Mouse (Mus musculus) liver, adult 2 months (tissue): ENCODE measurements around the gene Rapgefl1. TPM values are rescaled to one million over a fixed set of nuclear protein-coding genes. Genes with fewer than 3 reads are reported as not detected.

Source experiments
- DNase-seq: peaks from one replicate; pipeline ENCODE4 v3.0.0-alpha.2; 2011; ENCODE audit warnings: low read depth, low spot score; ENCODE audit errors: extremely low read depth
- H3K27ac ChIP-seq: fragments of 200-500 bp; replicated peaks from 2 replicates; pipeline ENCODE4 v1.5.1; 2012; ENCODE audit warnings: low read depth, mild to moderate bottlenecking, control low read depth, inconsistent platforms, low read length; ENCODE audit not compliant: insufficient read depth
- H3K27me3 ChIP-seq: fragments of 200-500 bp; 2 replicates; pipeline ENCODE4 v1.6.1; 2012; ENCODE audit warnings: mild to moderate bottlenecking, moderate library complexity, low read length, inconsistent platforms; ENCODE audit not compliant: control insufficient read depth, insufficient read depth
- H3K36me3 ChIP-seq: fragments of 200-500 bp; 2 replicates; pipeline ENCODE4 v1.6.1; 2012; ENCODE audit warnings: low read length, inconsistent platforms; ENCODE audit not compliant: control insufficient read depth, insufficient read depth
- H3K4me1 ChIP-seq: fragments of 200-500 bp; 2 replicates; pipeline ENCODE4 v1.6.1; 2011; ENCODE audit warnings: low read length; ENCODE audit not compliant: control insufficient read depth, insufficient read depth
- H3K4me3 ChIP-seq: fragments of 200-500 bp; 2 replicates; pipeline ENCODE4 v1.5.1; 2011; ENCODE audit warnings: low read depth, mild to moderate bottlenecking, control low read depth, low read length, moderate library complexity; ENCODE audit not compliant: insufficient read depth
- H3K79me2 ChIP-seq: fragments of 200-500 bp; 2 replicates; pipeline ENCODE4 v1.6.1; 2012; ENCODE audit warnings: inconsistent platforms, mild to moderate bottlenecking, low read length, moderate library complexity; ENCODE audit not compliant: control insufficient read depth, insufficient read depth
- H3K9ac ChIP-seq: fragments of 200-500 bp; 2 replicates; pipeline ENCODE4 v1.6.1; 2012; ENCODE audit warnings: low read depth, mild to moderate bottlenecking, control low read depth, inconsistent platforms, low read length
- CTCF ChIP-seq: fragments of 200-500 bp; IDR thresholded peaks from 2 replicates; pipeline ENCODE4 v1.5.1; 2011; ENCODE audit warnings: low read depth, low read length, control low read depth
- POLR2A ChIP-seq: fragments of 200-500 bp; IDR thresholded peaks from 2 replicates; pipeline ENCODE4 v1.6.1; 2011; ENCODE audit warnings: low read length, control low read depth; ENCODE audit not compliant: insufficient read depth; ENCODE audit errors: extremely low read depth
- WGBS: fragments of 180-500 bp; shearing (Covaris S2); methylation state at CpG from one replicate; pipeline ENCODE4 v1.1.7; 2018; 5-methylcytosine and 5-hydroxymethylcytosine counted together
- polyA plus RNA-seq: library from polyadenylated mRNA; depleted of rRNA; stranded (reverse); fragments of >200 nt; gene quantifications from 2 replicates; pipeline ENCODE4 v1.2.3, GENCODE M21; 2012
- total RNA-seq: library from RNA; depleted of rRNA; stranded (reverse); fragments of >200 nt; gene quantifications from 2 replicates; pipeline ENCODE4 v1.2.3, GENCODE M21; 2014

The Rapgefl1 gene
- total and polyA plus RNA-seq, 2 experiments, result 0.18 to 1.9 TPM

DNA sequence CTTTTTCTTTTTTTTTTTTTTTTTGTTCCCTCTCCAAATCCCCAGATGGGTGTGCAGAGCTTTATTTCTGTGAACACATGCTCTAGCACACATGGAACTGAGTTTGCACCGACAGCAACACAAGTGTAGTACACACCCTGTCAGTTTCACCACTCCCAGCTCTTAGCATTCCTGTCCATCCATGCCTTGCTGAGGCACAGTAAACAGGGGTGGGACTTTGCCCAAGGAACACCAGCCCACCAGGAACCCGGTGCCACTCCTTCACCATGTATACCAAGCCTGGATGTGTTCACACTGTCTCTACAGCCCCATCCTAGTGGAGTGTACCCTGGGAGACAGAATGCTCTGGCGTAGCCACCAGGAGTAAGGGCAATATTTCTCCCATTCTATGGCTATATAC is 860 bp upstream of the Rapgefl1 start:
- Histone ChIP-seq H3K4me3 (no peak overlapping the region), H3K9ac (no peak overlapping the region), H3K27ac (no peak overlapping the region), H3K36me3 (peaks cover 32% of the 10 kb centered on the region), H3K79me2 (no peaks in the 10 kb centered on the region), H3K27me3 (peaks cover 2% of the 10 kb centered on the region; the same call in 1 of the 2 replicates), H3K4me1 (peaks cover 2% of the 10 kb centered on the region; the same call in 1 of the 2 replicates)
- no peak for TF ChIP-seq POLR2A
- no peak for TF ChIP-seq CTCF
- 62% methylated on average over 3 of the region's 3 CpGs for WGBS
- no peak for DNase-seq

DNA sequence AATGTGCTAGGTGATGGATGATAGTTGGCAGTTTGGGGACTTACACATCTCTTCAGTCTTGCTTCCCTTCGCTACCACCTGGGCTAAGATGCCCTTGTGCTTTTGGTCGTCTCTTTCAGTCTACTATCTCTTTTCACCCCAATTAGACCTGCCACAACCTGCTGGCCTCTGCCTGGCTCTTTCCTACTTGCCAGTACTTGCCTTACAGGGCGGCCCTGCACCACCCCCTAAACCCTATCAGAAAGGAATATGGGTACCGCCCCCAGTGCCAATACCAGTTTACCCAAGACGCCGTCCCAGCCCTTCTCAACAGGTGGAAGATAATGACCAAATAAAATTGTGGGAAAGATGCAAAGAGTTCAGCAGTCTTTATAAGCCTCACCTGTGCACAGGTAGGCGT is 457 bp upstream of the Rapgefl1 start:
- H3K4me1 ChIP-seq, result peaks cover 2% of the 10 kb centered on the region; the same call in 1 of the 2 replicates
- H3K9ac ChIP-seq, result no peak overlapping the region
- WGBS, result 33% methylated on average over 7 of the region's 7 CpGs
- no peak overlapping the region for H3K4me3 ChIP-seq
- H3K36me3 ChIP-seq, result peaks cover 29% of the 10 kb centered on the region
- H3K27ac ChIP-seq, result no peak overlapping the region
- no peak for TF ChIP-seq CTCF
- TF ChIP-seq POLR2A, result no peak
- no peaks in the 10 kb centered on the region for H3K79me2 ChIP-seq
- H3K27me3 ChIP-seq, result peaks cover 2% of the 10 kb centered on the region; the same call in 1 of the 2 replicates
- DNase-seq, result no peak

DNA sequence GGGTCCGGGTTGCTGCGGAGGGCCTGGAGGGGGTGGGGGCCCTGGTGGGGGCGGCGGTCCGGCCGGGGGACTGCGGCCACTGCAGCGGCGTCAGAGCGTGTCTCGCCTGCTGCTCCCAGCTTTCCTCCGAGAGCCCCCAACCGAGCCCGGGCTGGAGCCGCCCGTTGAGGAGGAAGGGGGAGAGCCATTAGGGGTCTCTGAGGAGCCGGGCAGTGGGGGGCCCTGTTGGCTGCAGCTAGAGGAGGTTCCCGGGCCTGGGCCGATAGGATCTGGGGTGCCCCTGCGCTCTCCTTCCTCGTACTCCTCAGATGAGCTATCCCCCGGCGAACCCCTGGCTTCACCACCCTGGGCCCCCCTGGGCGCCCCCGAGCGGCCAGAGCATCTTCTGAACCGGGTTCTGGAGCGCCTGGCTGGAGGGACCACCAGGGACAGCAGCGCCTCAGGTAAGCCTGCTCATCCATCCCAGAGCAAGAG is 683 bp downstream of the Rapgefl1 start:
- DNase-seq, result no peak
- H3K4me3 ChIP-seq, result peak overlapping the region; percentile 92; the same call in 1 of the 2 replicates
- peaks cover 17% of the 10 kb centered on the region for H3K36me3 ChIP-seq
- peaks cover 2% of the 10 kb centered on the region; the same call in 1 of the 2 replicates for H3K4me1 ChIP-seq
- no peak overlapping the region for H3K9ac ChIP-seq
- TF ChIP-seq CTCF (no peak), POLR2A (no peak)
- H3K27me3 ChIP-seq, result peaks cover 2% of the 10 kb centered on the region; the same call in 1 of the 2 replicates
- no peak overlapping the region for H3K27ac ChIP-seq
- H3K79me2 ChIP-seq, result no peaks in the 10 kb centered on the region
- 17% methylated on average over 26 of the region's 29 CpGs for WGBS

DNA sequence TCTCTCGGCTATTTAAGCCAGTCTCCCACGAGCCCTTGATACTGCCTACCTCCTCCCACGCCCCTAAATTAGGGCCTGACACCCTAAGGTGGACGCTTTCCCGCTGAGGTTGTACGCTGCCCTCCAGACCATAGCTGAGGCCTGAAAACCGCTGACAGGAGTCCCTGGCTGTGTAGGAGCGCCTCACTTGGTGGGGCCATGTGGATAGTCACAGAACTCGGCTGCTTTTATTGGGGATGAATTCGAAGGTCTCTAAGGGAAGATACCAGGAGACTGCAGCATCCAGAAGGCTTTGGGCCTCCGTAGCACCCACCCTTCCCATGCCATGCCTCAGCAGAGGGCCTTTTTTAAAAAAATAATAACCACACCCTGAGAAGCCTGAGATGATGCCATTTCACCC is 1.3 kb downstream of the Rapgefl1 start:
- DNase-seq, result no peak
- Histone ChIP-seq H3K27ac (no peak overlapping the region), H3K4me1 (peaks cover 2% of the 10 kb centered on the region; the same call in 1 of the 2 replicates), H3K27me3 (peaks cover 2% of the 10 kb centered on the region; the same call in 1 of the 2 replicates), H3K9ac (no peak overlapping the region), H3K36me3 (peaks cover 11% of the 10 kb centered on the region), H3K4me3 (no peak overlapping the region), H3K79me2 (no peaks in the 10 kb centered on the region)
- WGBS, result 88% methylated on average over 11 of the region's 11 CpGs
- TF ChIP-seq CTCF (no peak), POLR2A (no peak)

DNA sequence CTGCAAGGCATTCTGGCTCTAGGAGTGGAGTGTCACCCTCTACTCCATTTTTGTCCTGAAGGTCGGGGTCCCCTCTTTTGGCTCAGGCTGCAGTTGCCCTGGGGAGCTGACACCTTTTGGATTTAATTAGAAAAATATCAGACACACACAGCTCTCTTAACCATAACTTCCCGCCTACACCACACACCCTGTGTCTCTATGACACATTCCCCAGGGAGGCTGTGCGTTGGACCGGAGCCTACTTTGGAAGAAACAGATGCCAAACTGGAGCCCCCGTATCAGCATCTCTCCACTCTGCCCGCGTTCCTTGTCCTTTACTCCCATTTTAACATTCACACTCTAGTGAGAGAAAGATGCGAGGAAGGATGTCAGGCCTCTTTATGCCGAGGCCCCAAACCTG is 1.9 kb downstream of the Rapgefl1 start:
- TF ChIP-seq CTCF (no peak), POLR2A (no peak)
- peaks cover 2% of the 10 kb centered on the region; the same call in 1 of the 2 replicates for H3K4me1 ChIP-seq
- no peak overlapping the region for H3K27ac ChIP-seq
- WGBS, result 83% methylated on average over 9 of the region's 9 CpGs
- H3K79me2 ChIP-seq, result no peaks in the 10 kb centered on the region
- H3K27me3 ChIP-seq, result peaks cover 2% of the 10 kb centered on the region; the same call in 1 of the 2 replicates
- no peak for DNase-seq
- no peak overlapping the region for H3K4me3 ChIP-seq
- H3K9ac ChIP-seq, result no peak overlapping the region
- peaks cover 6% of the 10 kb centered on the region; the same call in 1 of the 2 replicates for H3K36me3 ChIP-seq

DNA sequence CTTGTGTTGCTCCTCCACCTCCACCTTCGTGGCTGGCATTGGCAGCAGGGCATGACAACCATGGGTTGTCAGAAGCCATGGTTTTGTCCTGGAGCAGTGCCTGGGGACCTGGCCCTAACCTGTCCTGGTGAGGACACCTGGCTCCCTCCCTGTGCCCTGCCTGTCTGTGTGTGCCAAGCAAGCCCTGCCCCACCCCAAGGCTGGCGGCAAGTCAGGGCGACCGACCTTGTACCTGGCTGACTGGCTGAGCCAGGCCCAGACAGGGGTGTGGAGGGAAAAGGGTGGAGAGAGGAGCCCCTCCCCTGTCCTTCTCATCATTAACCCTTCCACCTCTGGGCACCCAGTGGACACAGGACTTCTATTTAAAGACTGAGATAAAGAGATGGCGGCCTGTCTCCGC is 2.8 kb downstream of the Rapgefl1 start:
- peak; percentile 44 for DNase-seq
- TF ChIP-seq CTCF (no peak), POLR2A (no peak)
- Histone ChIP-seq H3K27ac (no peak overlapping the region), H3K36me3 (no peaks in the 10 kb centered on the region), H3K4me3 (no peak overlapping the region), H3K4me1 (peaks cover 2% of the 10 kb centered on the region; the same call in 1 of the 2 replicates), H3K9ac (no peak overlapping the region), H3K79me2 (no peaks in the 10 kb centered on the region), H3K27me3 (peaks cover 2% of the 10 kb centered on the region; the same call in 1 of the 2 replicates)
- 32% methylated on average over 6 of the region's 6 CpGs for WGBS
